Mouse (Mus musculus) liver, embryonic 14.5 days (tissue): ENCODE measurements around the gene Vwa7.
"Not testable (repeated sequence)": the region's sequence is repeated elsewhere in the genome, so short reads cannot be mapped to it uniquely, and the experiment has no call there.

Experiments
- CTCF ChIP-seq: IDR thresholded peaks from 2 replicates; pipeline ENCODE4 v1.5.1; 2016; ENCODE audit warnings: antibody characterized with exemption, low read depth, control low read depth
- EP300 ChIP-seq: IDR thresholded peaks from 2 replicates; pipeline ENCODE4 v1.6.1; 2016; ENCODE audit warnings: antibody characterized with exemption, low read depth

- TF ChIP-seq EP300, CTCF: not testable (repeated sequence)
Measured at GRCm38 (mm10) chr17:34999871-35000716, 16.3 kb upstream of the Vwa7 start.
